Mouse (Mus musculus) hindbrain, postnatal 0 days (tissue): ENCODE measurements around the gene Zscan5b. TPM values are rescaled to one million over a fixed set of nuclear protein-coding genes. Genes with fewer than 3 reads are reported as not detected.

ENCODE experiments used
- ATAC-seq: fragments of 200-750 bp; cut with Nextera tagmentation; 2 replicates; pipeline ENCODE4 v1.8.0; 2017; ENCODE audit warnings: mild to moderate bottlenecking, moderate TSS enrichment, moderate library complexity
- DNase-seq: peaks from one replicate; pipeline ENCODE4 v3.0.0-alpha.2; 2015; ENCODE audit warnings: low spot score
- H3K27ac ChIP-seq: fragments of 300-500 bp; sonication (generic); 2 replicates; pipeline ENCODE4 v1.5.1; 2014; ENCODE audit warnings: mild to moderate bottlenecking
- H3K27me3 ChIP-seq: fragments of 300-500 bp; sonication (generic); 2 replicates; pipeline ENCODE4 v1.6.1; 2014; ENCODE audit warnings: low read length, mixed read lengths; ENCODE audit not compliant: insufficient read depth
- H3K36me3 ChIP-seq: fragments of 300-500 bp; sonication (generic); 2 replicates; pipeline ENCODE4 v1.6.1; 2014; ENCODE audit warnings: low read length, mixed read lengths; ENCODE audit not compliant: insufficient read depth
- H3K4me1 ChIP-seq: fragments of 300-500 bp; sonication (generic); 2 replicates; pipeline ENCODE4 v1.6.1; 2014; ENCODE audit warnings: antibody characterized with exemption, low read length, mixed read lengths; ENCODE audit not compliant: insufficient read depth
- H3K4me2 ChIP-seq: fragments of 300-500 bp; sonication (generic); 2 replicates; pipeline ENCODE4 v1.6.1; 2014; ENCODE audit warnings: low read depth, mild to moderate bottlenecking, low read length, moderate library complexity, mixed read lengths
- H3K4me3 ChIP-seq: fragments of 300-500 bp; sonication (generic); 2 replicates; pipeline ENCODE4 v1.5.1; 2014; ENCODE audit warnings: low read length
- H3K9ac ChIP-seq: fragments of 300-500 bp; sonication (generic); replicated peaks from 2 replicates; pipeline ENCODE4 v1.6.1; 2014; ENCODE audit warnings: mild to moderate bottlenecking, low read length, moderate library complexity, mixed read lengths
- H3K9me3 ChIP-seq: fragments of 300-500 bp; sonication (generic); 2 replicates; pipeline ENCODE4 v1.6.1; 2016; ENCODE audit warnings: low read length, mixed read lengths
- CTCF ChIP-seq: IDR thresholded peaks from 2 replicates; pipeline ENCODE4 v1.5.1; 2016; ENCODE audit warnings: antibody characterized with exemption, control low read depth, low read depth
- WGBS: fragments of 180-500 bp; shearing (Covaris S2); extraction: QIAGEN DNeasy Blood & Tissue Kit; methylation state at CpG from one replicate; pipeline ENCODE4 v1.1.7; 2014; 5-methylcytosine and 5-hydroxymethylcytosine counted together
- polyA plus RNA-seq: library from polyadenylated mRNA; unstranded; fragments of >200 nt; fragmentation: Nextera tagmentation; extraction: Ambion mirVana; gene quantifications from 2 replicates; pipeline ENCODE4 v1.2.1, GENCODE M21; 2015
- total RNA-seq: library from RNA; depleted of rRNA; stranded (reverse); fragments of >200 nt; gene quantifications from 2 replicates; pipeline ENCODE4 v1.2.3, GENCODE M21; 2014; rRNA removed

Gene Zscan5b
- total and polyA plus RNA-seq, 2 experiments from 2014 or later: not detected

DNA sequence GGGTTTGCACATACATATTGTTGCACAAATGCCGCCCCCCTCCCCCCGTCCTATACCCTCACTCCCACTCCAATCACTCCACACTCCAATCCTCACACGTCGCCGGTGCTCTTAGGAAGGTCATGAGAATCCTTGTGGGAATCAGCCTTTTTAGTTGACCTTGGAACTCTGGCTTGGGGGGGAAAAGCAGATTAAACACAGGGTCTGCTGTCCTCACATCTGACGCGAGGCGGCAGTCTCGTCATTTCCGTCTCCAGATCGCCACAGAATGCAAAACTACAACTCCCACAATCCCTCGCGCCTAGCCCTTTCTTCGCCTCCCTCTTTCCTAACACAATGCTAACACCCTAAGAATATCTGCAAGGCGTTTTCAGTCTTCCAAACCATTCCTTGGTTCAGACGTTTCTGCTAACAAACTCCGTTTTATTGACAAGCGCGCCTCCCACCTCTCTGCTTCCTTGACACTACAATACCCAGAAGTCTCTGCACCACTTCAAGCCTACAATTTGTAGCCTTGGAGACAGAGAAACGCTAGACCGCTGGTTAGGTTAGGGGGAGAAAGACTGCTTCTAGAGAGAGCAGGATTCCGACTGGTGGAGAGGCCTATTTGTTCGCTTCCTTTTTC, 61.5 kb downstream of the Zscan5b start:
- 2% methylated on average over 23 of the region's 23 CpGs for WGBS
- ATAC-seq: peak; percentile 80
- peak; percentile 67 for TF ChIP-seq CTCF

DNA sequence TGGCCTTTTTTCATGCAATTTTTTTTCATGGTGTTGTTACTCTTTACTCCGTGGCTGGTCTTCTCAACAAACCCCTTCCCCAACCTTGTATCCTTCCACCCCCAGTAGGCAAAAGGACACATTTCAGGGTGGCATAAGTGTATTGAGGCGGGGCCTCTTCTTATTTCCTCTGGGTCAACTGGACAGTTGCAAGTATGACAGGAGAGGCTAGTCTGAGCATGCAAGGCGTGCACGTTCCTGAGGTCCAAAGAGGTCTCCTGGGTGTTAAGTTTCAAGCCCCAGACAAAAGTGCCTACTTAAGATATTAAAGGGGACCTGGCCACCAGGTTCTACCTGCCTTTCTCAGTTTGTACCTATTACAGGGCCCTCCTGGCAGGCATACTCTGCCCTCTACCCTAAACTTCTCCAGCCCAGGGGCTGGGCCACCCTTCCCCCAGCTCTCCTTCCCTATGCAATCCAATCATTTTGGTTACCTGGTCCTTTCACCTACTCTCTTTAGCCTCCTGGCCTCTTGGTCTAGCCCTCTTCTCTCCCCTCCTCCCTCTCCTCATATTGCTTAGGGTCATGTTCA, 62.4 kb downstream of the Zscan5b start:
- TF ChIP-seq CTCF: no peak
- H3K27me3 ChIP-seq: no peaks in the 10 kb centered on the region
- peak overlapping the region; percentile 70; the same call in 1 of the 2 replicates for H3K4me2 ChIP-seq
- no peak overlapping the region for H3K27ac ChIP-seq
- no peaks in the 10 kb centered on the region for H3K9me3 ChIP-seq
- no peak overlapping the region for H3K4me3 ChIP-seq
- no peak overlapping the region for H3K9ac ChIP-seq
- H3K4me1 ChIP-seq: peaks cover 9% of the 10 kb centered on the region; the same call in 1 of the 2 replicates
- no peak for DNase-seq
- WGBS: 91% methylated on average over 4 of the region's 4 CpGs
- no peak for ATAC-seq
- H3K36me3 ChIP-seq: no peaks in the 10 kb centered on the region

More for the DNA sequence above, 61.5 kb downstream of the Zscan5b start:
- Histone ChIP-seq H3K4me2 (peak overlapping the region; percentile 70), H3K27ac (peak overlapping the region; percentile 86), H3K4me3 (peak overlapping the region; percentile 54), H3K9me3 (no peaks in the 10 kb centered on the region), H3K9ac (peak overlapping the region; percentile 62), H3K27me3 (no peaks in the 10 kb centered on the region), H3K4me1 (peaks cover 9% of the 10 kb centered on the region; the same call in 1 of the 2 replicates), H3K36me3 (no peaks in the 10 kb centered on the region)
- DNase-seq: peak; percentile 91

DNA sequence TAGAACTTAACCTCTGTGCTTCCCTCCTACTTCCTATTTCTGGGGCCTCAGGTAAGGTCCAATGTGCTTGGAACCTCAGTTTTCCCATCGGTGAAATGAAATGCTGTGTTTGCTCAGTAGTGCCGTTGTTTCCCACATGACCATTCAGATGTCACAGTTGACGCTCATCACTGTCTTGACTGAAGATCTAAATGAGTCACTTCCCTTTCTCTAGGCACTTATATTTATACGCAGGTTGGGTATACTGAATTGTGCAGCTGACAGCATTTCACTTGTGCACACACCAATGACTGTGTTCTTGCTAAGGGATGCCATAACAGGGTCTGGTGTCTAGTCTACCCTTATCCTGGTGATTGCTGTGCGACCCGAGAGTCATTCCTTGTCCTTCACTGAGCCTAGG, 63.3 kb downstream of the Zscan5b start:
- H3K4me3 ChIP-seq: no peak overlapping the region
- H3K4me2 ChIP-seq: peak overlapping the region; percentile 83
- H3K4me1 ChIP-seq: peaks cover 9% of the 10 kb centered on the region; the same call in 1 of the 2 replicates
- DNase-seq (no peak), ATAC-seq (no peak)
- TF ChIP-seq CTCF: no peak
- H3K27ac ChIP-seq: peak overlapping the region; percentile 81; the same call in 1 of the 2 replicates
- H3K27me3 ChIP-seq: no peaks in the 10 kb centered on the region
- no peaks in the 10 kb centered on the region for H3K36me3 ChIP-seq
- no peak overlapping the region for H3K9ac ChIP-seq
- H3K9me3 ChIP-seq: no peaks in the 10 kb centered on the region
- 94% methylated on average over 6 of the region's 6 CpGs for WGBS

DNA sequence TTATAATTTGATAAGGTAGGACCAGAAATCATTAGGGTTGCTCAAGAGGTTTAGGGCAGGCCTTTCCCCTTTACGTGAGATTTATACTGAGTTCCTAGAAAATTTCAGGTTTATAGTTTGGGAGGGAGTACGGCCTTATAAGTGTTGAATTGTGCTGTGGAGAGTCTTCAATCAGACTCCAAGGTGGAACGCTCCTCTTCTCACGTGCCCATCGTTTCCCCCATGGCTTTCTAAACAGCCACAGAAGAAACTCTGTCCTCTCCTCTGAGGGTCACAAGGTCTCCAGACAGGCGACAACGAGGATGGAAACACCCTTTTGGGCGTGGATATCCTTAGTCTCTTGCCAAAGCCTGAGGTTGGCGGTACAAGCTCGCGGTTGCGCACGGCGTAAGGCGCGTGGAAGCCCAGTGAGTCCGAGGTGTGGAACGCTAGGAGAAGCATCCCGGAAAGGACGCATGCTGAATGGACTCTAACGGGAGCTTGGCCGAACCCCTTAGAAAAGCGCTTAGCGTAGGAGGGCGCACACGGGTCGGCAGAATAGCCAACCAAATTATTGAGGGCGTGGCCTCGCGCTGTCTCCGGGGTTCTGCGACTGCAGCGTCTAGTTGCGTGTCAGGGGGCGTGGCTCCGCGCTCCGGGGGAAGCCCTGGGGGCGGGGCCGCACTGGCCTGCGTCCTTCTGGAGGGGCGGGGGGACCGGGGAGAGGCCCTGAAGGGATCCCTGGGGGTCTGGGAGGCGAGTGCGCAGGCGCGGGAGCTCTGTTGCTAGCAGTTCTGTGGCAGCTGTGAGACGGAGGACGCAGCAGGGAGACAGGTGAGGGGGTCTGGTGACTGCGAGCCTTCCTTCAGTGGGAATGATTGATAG, 64.0 kb downstream of the Zscan5b start, which contains the start of gene Zfp667:
Gene Zfp667 (plus strand): TSS at position 738 of the 864 bp plus-strand sequence.
- peak; percentile 99 for DNase-seq
- peak within 1 kb of the TSS; percentile 83 for H3K4me2 ChIP-seq
- peak; percentile 83 for ATAC-seq
- H3K27me3 ChIP-seq: no peaks in the 10 kb centered on the region
- H3K36me3 ChIP-seq: no peaks in the 10 kb centered on the region
- peaks cover 9% of the 10 kb centered on the region; the same call in 1 of the 2 replicates for H3K4me1 ChIP-seq
- H3K9me3 ChIP-seq: no peaks in the 10 kb centered on the region
- no peak for TF ChIP-seq CTCF
- peak within 1 kb of the TSS; percentile 61 for H3K9ac ChIP-seq
- peak within 1 kb of the TSS; percentile 49 for H3K4me3 ChIP-seq
- WGBS: 2% methylated on average over 50 of the region's 50 CpGs
- peak within 1 kb of the TSS; percentile 81 for H3K27ac ChIP-seq

DNA sequence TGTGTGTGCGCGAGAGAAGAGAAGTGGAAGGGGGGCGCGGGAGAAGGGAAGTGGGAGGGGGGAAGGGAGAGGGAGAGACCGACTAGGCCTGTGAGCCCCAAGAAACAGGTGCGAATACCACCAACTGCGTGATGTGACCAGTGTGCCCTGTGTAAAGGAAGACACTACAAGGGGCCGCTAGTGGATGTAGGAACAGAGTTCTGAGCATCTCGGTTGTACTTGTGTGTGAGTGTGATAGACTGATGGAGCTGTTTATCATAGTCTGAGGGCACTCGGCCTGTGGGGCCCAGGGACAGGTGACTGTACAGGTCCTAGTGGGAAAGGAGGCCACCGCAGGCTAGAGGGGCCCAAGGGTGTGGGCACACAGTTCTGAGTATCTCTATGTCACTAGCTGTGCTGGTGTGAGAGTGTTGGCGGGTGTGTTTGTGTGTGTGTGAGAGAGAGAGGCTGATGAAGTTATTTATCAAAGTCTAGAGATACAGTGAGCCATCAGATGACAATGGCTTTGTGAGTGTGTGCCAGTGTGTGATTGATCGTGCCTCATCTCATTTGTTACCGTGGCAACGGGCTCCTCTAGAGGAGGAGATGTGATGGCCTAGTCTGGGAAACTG, 64.9 kb downstream of the Zscan5b start:
- DNase-seq (peak; percentile 79), ATAC-seq (peak; percentile 13)
- Histone ChIP-seq H3K4me3 (peak overlapping the region; percentile 49), H3K4me1 (peaks cover 9% of the 10 kb centered on the region; the same call in 1 of the 2 replicates), H3K27ac (peak overlapping the region; percentile 81), H3K4me2 (peak overlapping the region; percentile 83), H3K9ac (peak overlapping the region; percentile 61), H3K9me3 (no peaks in the 10 kb centered on the region), H3K27me3 (no peaks in the 10 kb centered on the region), H3K36me3 (no peaks in the 10 kb centered on the region)
- no peak for TF ChIP-seq CTCF
- 10% methylated on average over 15 of the region's 15 CpGs for WGBS

Other genes with a start within 250 kb of the Zscan5b start
- gene Vmn1r65, start 211.3 kb upstream of the Zscan5b start, total RNA-seq: not detected in 2 replicates
- not detected in 2 replicates for gene Vmn1r65, start 211.3 kb upstream of the Zscan5b start, polyA plus RNA-seq
- not detected in 2 replicates for gene Nlrp4c, start 177.1 kb upstream of the Zscan5b start, total RNA-seq
- not detected in 2 replicates for gene Nlrp4c, start 177.1 kb upstream of the Zscan5b start, polyA plus RNA-seq
- 71.0 and 85.9 TPM in 2 replicates for gene Zfp787, start 66.3 kb upstream of the Zscan5b start, total RNA-seq
- gene Zfp787, start 66.3 kb upstream of the Zscan5b start, polyA plus RNA-seq: 53.9 and 61.4 TPM in 2 replicates
- gene Zfp444, start 50.1 kb upstream of the Zscan5b start, total RNA-seq: 84.3 and 105 TPM in 2 replicates
- 69.2 and 70.5 TPM in 2 replicates for gene Zfp444, start 50.1 kb upstream of the Zscan5b start, polyA plus RNA-seq
- not detected in 2 replicates for gene Galp, start 25.2 kb upstream of the Zscan5b start, total RNA-seq
- not detected in 2 replicates for gene Galp, start 25.2 kb upstream of the Zscan5b start, polyA plus RNA-seq
- not detected in 2 replicates for gene Epp13, start 30.4 kb downstream of the Zscan5b start, total RNA-seq
- 0.59 and 0.62 TPM in 2 replicates for gene Epp13, start 30.4 kb downstream of the Zscan5b start, polyA plus RNA-seq
- 3.2 and 4.2 TPM in 2 replicates for gene Zfp667, start 64.3 kb downstream of the Zscan5b start, total RNA-seq
- 12.0 and 15.3 TPM in 2 replicates for gene Zfp667, start 64.3 kb downstream of the Zscan5b start, polyA plus RNA-seq
- gene Zfp583, start 109.0 kb downstream of the Zscan5b start, total RNA-seq: 5.8 and 9.5 TPM in 2 replicates
- gene Zfp583, start 109.0 kb downstream of the Zscan5b start, polyA plus RNA-seq: 15.0 and 17.6 TPM in 2 replicates
- gene Gm3854, start 121.5 kb downstream of the Zscan5b start, total RNA-seq: 2.7 and 3.1 TPM in 2 replicates
- 4.6 and 5.0 TPM in 2 replicates for gene Gm3854, start 121.5 kb downstream of the Zscan5b start, polyA plus RNA-seq
- 1.3 and 2.6 TPM in 2 replicates for gene Zfp78, start 141.0 kb downstream of the Zscan5b start, total RNA-seq
- gene Zfp78, start 141.0 kb downstream of the Zscan5b start, polyA plus RNA-seq: 1.8 and 2.8 TPM in 2 replicates
- gene Zfp28, start 161.0 kb downstream of the Zscan5b start, total RNA-seq: 6.2 and 11.2 TPM in 2 replicates
- 18.1 and 18.2 TPM in 2 replicates for gene Zfp28, start 161.0 kb downstream of the Zscan5b start, polyA plus RNA-seq
- 16.9 and 18.2 TPM in 2 replicates for gene Smim17, start 176.4 kb downstream of the Zscan5b start, total RNA-seq
- gene Smim17, start 176.4 kb downstream of the Zscan5b start, polyA plus RNA-seq: 6.2 and 7.7 TPM in 2 replicates
- gene Gm20715, start 188.0 kb downstream of the Zscan5b start, total RNA-seq: 0.26 TPM in 1 of 2 replicates, not detected in the other
- 0.04 TPM in 1 of 2 replicates, not detected in the other for gene Gm20715, start 188.0 kb downstream of the Zscan5b start, polyA plus RNA-seq
- gene Olfr1344, start 216.4 kb downstream of the Zscan5b start, total RNA-seq: 2.4 and 4.8 TPM in 2 replicates
- gene Olfr1344, start 216.4 kb downstream of the Zscan5b start, polyA plus RNA-seq: 0.23 and 0.32 TPM in 2 replicates
- not detected in 2 replicates for gene Olfr1336, start 233.9 kb downstream of the Zscan5b start, total RNA-seq
- not detected in 2 replicates for gene Olfr1336, start 233.9 kb downstream of the Zscan5b start, polyA plus RNA-seq
- not detected in 2 replicates for gene Olfr1346, start 244.8 kb downstream of the Zscan5b start, total RNA-seq
- not detected in 2 replicates for gene Olfr1346, start 244.8 kb downstream of the Zscan5b start, polyA plus RNA-seq